Mouse (Mus musculus): ENCODE measurements at regions not wholly inside any gene's neighbourhood (a gene's known extent, or its start where the extent isn't known, plus 50 kb on each side); places are given as distances from the start of the nearest gene placed in this dataset.

DNA sequence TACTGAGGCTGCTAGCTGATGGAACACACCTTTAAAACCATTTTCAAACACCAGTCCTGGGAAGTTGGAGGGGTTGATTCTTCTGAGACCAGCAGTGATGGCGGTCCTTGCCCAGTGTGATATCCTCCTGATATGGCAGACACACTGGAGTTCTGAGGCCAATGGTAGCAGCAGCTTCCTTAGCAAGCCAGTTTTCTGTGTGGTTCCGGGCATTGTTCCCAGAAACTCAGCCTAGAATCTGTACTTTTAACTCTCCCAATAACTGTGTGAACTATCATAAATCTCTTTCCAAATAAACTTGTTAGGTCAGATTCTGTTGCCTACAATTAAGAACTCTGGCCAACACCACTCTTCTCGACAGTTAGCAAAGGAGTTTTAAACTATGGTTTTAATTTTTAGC lies 593.1 kb upstream of the Acvr2a start:
- no peak for TF ChIP-seq CTCF (IDR thresholded peaks at IDR 0.05; ENCODE audit: borderline replicate concordance, insufficient read depth, low read depth, low read length)
- TF ChIP-seq POLR2A (IDR thresholded peaks at IDR 0.05; ENCODE audit: borderline replicate concordance, insufficient read depth, low read length), result no peak

All from cerebellum, adult 2 months (tissue).